Mouse (Mus musculus) adrenal gland, adult 8-10 months (tissue): Measurements from ENCODE around the gene Cd69. TPM values are rescaled to one million over a fixed set of nuclear protein-coding genes. Genes with fewer than 3 reads are reported as not detected.

Experiments
- DNase-seq: peaks from one replicate; pipeline ENCODE4 v3.0.0; 2022
- total RNA-seq, 4 experiments: library from RNA; stranded (reverse); gene quantifications; 2 replicates each; pipeline ENCODE4 v1.2.4; 2022

The Cd69 gene
- total RNA-seq, 4 experiments from 2014 or later, result 0.21 to 0.38 (median 0.27) TPM; not detected in 1

- DNase-seq, result no peak
Observed at GRCm38 (mm10) chr6:129223611-129224010, 51.6 kb downstream of the Cd69 start.

DNA sequence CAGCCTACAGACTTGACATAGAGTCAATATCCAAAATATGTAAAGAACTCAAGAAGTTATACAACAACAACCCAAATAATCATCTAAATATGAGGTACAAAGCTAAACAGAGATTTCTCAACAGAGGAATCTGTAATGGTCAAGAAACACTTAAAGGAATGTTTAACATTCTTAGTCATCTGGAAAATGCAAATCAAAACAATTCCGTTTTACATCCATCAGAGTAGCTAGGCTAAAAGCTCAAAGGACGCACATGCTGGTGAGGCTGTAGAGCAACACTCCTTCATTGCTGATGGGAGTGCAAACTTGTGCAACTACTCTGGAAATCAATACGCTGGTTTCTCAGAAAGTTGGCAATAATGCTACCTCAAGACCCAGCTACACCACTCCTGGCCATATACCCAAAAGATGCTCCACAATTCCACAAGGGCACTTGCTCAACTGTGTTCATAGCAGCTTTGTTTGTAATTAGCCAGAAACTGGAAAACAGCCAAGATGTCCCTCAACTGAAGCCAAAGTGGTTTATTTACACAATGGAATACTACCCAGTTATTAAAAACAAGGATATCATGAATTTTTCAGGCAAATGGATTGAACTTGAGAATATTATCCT, 52.9 kb downstream of the Cd69 start:
- no peak for DNase-seq

- DNase-seq, result no peak
Observed at GRCm38 (mm10) chr6:129221053-129221452, 54.2 kb downstream of the Cd69 start.

DNA sequence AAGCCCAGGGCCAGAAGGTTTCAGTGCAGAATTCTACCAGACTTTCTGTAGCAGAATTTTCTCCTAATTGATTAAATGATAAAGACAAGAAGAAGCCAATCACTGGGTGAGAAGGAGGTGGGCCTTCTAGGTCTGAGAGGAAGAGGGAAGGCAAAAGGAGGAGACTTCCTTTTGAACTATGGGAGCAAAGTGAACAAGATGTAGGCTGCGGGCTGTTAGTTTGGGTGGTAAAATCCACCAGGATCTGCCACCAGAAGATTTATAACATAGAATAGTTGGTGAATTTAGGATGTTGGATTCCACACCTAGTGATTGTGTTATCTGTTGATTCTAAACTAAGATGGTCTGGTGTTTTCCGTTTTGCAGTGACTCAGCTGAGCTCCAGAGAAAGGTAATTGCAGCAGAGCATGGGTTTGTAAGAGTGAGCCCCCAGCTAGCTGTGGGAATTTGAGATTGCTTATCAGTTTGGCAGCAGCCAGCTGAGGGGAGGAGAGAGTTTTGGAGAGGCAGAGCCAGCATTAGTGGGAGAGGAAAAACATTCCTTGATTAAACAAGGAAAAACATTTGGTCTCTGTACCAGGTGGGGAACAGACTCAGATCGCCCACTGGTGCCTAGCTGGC, 55.2 kb downstream of the Cd69 start:
- DNase-seq, result no peak

GRCm38 (mm10) chr6:129218191-129218696, 57.0 kb downstream of the Cd69 start:
- DNase-seq, result no peak

Other genes with a start within 250 kb of the Cd69 start
- gene Klrb1f, start 229.5 kb downstream of the Cd69 start, total RNA-seq, result under 1 TPM in 2 of 4 experiments, not detected in 2; 0.32 to 0.52 TPM
- under 1 TPM in 1 of 4 experiments, not detected in 3; 0.19 TPM for gene Clec2e, start 174.5 kb downstream of the Cd69 start, total RNA-seq
- gene Clec2d, start 94.8 kb downstream of the Cd69 start, total RNA-seq, result 10 to 100 TPM; 38.2 to 55.3 (median 41.8) TPM
- gene 4922502D21Rik, start 56.4 kb upstream of the Cd69 start, total RNA-seq, result not detected
- 1 to 10 TPM in 3 of 4 experiments, under 1 TPM in 1; 0.55 to 5.7 (median 2.9) TPM for gene Clec12a, start 67.3 kb upstream of the Cd69 start, total RNA-seq
- under 1 TPM in 2 of 4 experiments, not detected in 2; 0.52 to 0.70 TPM for gene Clec12b, start 110.4 kb upstream of the Cd69 start, total RNA-seq
- 1 to 10 TPM; 1.3 to 2.6 (median 2.2) TPM for gene Clec1b, start 121.9 kb upstream of the Cd69 start, total RNA-seq
- gene Clec9a, start 133.4 kb upstream of the Cd69 start, total RNA-seq, result 1 to 10 TPM in 2 of 4 experiments, under 1 TPM in 2; 0.24 to 2.7 (median 1.2) TPM
- gene Clec1a, start 176.6 kb upstream of the Cd69 start, total RNA-seq, result 1 to 10 TPM; 4.9 to 9.2 (median 7.6) TPM
- under 1 TPM in 3 of 4 experiments, not detected in 1; 0.23 to 0.27 (median 0.24) TPM for gene Olr1, start 231.7 kb upstream of the Cd69 start, total RNA-seq
- not detected for gene Tmem52b, start 237.1 kb upstream of the Cd69 start, total RNA-seq